Mouse (Mus musculus): ENCODE results near the gene Klhl8.
"Not testable (repeated sequence)": the region's sequence is repeated elsewhere in the genome, so short reads cannot be mapped to it uniquely, and the experiment has no call there.

Klhl8 gene

GRCm38 (mm10) chr5:103910748-103911409, at the start of gene Klhl8:
Gene Klhl8 (minus strand): TSS chr5:103911259.
- in situ Hi-C loops (cut with MboI; ENCODE audit: low sequenced_read_pairs) = no loop called here

DNA sequence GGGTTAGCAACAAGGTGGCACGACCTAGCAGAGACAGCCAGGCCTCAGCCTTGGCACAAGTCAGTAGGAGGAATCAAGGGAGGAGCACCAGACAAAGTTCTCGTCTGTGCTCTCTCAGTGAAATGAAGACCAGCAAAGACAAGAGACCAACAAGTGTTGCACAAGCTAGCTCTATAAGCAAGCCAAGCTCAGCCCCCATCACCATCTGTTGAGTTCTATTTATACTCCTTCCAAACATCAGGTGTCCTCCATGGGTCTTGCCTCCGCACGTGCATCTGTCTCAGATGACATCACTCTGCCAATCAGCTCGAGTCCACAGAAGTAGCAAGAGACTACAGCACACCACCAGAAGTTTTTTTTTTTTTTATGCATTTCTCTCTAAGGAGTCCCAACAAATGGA, 43.6 kb upstream of the Klhl8 start:
- in situ Hi-C loops (cut with MboI; ENCODE audit: low sequenced_read_pairs) = no loop called here

GRCm38 (mm10) chr5:103953135-103954083, 42.4 kb upstream of the Klhl8 start:
- in situ Hi-C loops (cut with MboI; ENCODE audit: low sequenced_read_pairs) = no loop called here

DNA sequence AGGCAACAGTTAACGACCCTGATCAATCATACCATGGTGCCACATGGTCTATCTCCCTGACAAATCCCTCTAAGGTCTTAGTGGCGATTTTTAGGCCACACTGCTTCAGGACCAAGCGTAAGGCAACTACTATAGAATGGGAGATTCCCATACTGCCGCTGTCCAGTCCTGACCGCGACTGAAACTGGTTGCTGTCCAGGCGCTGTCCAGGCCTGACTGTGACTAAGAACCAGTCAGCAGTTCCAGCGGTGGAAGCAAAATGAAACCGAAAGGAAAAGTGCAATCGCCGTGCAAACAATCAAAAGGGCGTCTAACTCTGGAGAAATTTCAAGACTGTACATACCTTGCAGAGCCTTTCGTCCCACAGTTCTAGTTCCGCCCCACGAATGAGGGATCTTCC, 39.1 kb upstream of the Klhl8 start:
- in situ Hi-C loops (cut with MboI; ENCODE audit: low sequenced_read_pairs) = not testable (repeated sequence)

- in situ Hi-C loops (cut with MboI; ENCODE audit: low sequenced_read_pairs) = no loop called here
These were observed 32.1 kb upstream of the Klhl8 start for GRCm38 (mm10) chr5:103943183-103943582.

GRCm38 (mm10) chr5:103939856-103940255, 28.8 kb upstream of the Klhl8 start:
- in situ Hi-C loops (cut with MboI; ENCODE audit: low sequenced_read_pairs) = no loop called here

DNA sequence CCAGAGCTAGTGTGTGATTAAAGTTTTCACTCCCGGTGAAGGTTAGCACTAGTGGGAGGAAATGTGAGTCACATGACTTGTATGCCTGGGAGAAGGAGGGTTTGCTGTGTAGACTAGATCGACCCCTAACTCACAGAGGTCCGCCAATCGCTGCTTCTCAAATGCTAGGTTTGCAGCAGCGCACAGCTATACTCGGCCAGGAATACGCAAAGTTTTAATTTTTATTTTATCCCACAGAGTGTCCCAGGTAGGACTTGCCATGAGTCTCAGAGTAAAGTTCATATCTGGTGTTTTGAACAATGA, 28.2 kb upstream of the Klhl8 start:
- in situ Hi-C loops (cut with MboI; ENCODE audit: low sequenced_read_pairs) = no loop called here

GRCm38 (mm10) chr5:103938547-103939349, 27.7 kb upstream of the Klhl8 start:
- in situ Hi-C loops (cut with MboI; ENCODE audit: low sequenced_read_pairs) = no loop called here

DNA sequence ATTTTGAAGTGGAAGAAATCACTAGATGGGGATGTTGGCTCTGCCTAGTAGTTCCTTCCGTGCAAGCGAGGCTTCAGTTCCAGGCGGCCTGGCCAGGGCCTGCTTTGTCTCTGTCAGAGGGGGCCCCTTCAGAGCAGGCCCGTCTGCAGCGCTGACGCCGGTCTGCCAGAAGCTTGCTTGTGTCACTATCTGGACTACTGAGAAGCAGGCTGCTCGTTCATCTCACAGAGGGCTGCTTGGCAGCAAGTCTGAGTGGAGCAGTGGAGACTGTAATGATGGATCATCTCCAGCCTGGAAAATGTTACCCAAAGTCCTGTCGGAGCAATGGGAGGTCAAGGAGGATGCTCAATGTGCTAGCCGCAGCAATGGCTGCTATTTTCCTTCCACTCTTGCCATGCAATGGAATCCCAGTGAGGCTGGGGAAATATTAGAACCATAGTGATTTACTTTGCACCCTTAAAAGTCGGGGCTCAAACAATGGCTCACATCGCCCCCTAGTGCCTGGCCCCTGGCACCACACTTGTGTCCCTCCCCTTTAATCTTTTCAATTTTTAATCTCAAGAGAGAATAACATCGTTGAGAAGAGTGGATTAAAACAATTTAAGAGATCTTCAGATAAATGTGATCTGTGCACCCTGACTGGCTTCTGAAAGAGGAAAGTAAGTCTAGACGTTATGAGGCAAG, 26.0 kb upstream of the Klhl8 start:
- in situ Hi-C loops (cut with MboI; ENCODE audit: low sequenced_read_pairs) = no loop called here

DNA sequence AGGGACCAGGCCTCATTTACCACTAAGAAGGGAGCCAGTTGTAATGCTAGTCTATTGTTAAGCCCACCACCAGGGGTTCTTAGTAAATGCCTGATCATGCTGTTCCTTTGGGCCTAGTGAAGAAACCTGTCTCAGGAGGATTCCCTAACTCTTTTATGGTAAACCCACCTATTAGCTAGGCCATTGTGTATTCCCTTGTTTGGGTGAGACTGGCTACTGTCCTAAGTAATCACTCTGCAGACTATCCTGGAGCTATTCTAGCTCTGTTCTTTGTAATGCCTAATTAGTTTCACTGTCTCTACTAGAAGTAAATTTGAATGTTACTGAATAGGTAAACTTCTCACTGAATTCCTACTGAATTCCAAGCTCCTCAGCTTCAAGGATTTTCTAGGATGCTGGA, 20.9 kb upstream of the Klhl8 start:
- in situ Hi-C loops (cut with MboI; ENCODE audit: low sequenced_read_pairs) = not testable (repeated sequence)

- in situ Hi-C loops (cut with MboI; ENCODE audit: low sequenced_read_pairs) = no loop called here
These were observed 19.5 kb upstream of the Klhl8 start for GRCm38 (mm10) chr5:103930511-103930910.

DNA sequence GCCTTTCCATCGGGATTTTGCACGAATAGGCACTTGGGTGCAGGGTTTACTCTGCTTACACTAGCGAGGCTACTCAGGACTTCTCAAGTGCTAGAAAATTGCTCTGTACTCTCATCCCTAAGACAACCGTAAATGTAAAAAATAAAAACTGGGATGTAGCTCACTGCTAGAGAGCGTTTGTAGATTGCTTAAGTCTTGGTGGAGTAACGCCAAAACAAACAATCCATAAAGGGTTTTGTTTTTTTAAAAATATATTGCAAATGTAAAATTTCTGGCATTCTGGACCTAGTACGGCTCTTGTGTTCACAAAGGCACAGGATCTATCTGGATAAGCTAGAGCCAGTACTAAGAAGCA, 17.1 kb upstream of the Klhl8 start:
- in situ Hi-C loops (cut with MboI; ENCODE audit: low sequenced_read_pairs) = no loop called here

DNA sequence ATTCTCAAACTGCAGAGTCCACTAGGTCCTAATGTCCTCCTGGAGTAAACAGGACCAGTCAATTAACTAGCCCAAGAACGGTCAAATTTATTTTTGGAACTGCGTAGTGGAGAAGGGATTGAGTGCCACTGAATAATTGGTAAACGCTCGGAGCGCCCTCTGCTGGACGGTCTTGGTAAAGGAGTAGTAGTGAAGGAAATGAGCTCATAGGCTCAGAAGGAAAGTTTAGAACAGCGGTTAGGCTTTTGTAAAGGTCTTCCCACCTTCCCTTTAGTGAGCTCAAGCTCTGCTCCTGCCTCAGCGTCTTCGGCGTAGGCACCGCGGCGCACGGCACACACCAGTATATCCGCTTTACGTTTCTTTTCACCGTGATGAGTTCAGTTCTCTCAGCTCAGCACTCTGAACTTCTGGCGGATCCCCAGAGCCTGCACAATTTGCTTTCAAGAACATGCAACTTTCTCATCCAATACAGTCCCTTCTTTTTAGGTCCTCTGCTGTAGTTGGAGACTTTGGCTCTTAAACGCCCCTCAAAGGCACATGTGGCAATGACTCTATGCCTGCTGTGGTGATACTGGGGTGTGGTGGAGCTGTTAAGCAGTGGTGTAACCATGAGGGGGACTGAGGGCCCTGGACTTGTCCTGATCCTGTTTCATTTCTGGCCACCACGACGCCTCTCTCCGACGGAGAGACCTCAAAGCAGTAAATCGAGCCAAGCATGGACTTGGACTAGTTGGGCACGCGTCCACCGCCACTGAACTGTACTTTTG, 16.6 kb upstream of the Klhl8 start:
- in situ Hi-C loops (cut with MboI; ENCODE audit: low sequenced_read_pairs) = no loop called here

- in situ Hi-C loops (cut with MboI; ENCODE audit: low sequenced_read_pairs) = no loop called here
These were observed 15.3 kb upstream of the Klhl8 start for GRCm38 (mm10) chr5:103926398-103926797.

- in situ Hi-C loops (cut with MboI; ENCODE audit: low sequenced_read_pairs) = no loop called here
These were observed 12.7 kb upstream of the Klhl8 start for GRCm38 (mm10) chr5:103923755-103924154.

- in situ Hi-C loops (cut with MboI; ENCODE audit: low sequenced_read_pairs) = no loop called here
These were observed 12.0 kb upstream of the Klhl8 start for GRCm38 (mm10) chr5:103923101-103923500.

GRCm38 (mm10) chr5:103922436-103922835, 11.4 kb upstream of the Klhl8 start:
- in situ Hi-C loops (cut with MboI; ENCODE audit: low sequenced_read_pairs) = no loop called here

DNA sequence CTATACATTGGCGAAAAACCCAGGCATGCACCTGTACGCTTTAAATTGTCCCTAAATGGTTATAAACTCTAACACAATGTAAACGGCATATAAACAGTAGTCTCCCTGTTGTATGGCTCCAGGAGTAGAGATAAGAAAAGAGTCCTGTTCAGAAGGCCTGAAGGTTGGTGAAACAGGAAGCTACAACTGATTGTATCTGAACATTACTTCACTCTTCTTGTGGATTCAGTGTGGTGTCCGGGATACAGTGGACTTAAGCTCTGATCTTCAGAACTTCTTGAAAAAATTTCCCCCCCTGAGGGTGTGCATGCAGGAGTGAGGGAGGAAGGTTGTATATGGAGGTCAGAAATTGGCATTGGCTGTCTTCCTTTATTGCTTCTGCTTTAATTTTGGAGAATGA, 8.4 kb upstream of the Klhl8 start:
- in situ Hi-C loops (cut with MboI; ENCODE audit: low sequenced_read_pairs) = no loop called here

DNA sequence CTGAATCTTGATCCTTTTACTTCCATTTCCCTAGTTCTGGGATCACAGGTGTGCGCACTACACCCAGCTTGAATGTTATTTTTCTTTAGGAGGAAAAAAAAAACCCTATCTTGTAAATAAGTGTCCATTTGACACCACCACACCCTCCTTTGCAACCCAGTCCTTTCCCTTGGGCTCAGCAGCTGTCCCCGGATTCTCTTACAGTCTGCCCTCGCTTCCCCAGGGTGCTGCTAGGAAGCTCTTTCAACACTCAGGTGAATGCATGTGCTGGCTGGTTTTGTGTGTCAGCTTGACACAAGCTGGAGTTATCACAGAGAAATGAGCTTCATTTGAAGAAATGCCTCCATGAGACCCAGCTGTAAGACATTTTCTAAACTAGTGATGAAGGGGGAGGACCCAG, 7.2 kb upstream of the Klhl8 start:
- in situ Hi-C loops (cut with MboI; ENCODE audit: low sequenced_read_pairs) = no loop called here

DNA sequence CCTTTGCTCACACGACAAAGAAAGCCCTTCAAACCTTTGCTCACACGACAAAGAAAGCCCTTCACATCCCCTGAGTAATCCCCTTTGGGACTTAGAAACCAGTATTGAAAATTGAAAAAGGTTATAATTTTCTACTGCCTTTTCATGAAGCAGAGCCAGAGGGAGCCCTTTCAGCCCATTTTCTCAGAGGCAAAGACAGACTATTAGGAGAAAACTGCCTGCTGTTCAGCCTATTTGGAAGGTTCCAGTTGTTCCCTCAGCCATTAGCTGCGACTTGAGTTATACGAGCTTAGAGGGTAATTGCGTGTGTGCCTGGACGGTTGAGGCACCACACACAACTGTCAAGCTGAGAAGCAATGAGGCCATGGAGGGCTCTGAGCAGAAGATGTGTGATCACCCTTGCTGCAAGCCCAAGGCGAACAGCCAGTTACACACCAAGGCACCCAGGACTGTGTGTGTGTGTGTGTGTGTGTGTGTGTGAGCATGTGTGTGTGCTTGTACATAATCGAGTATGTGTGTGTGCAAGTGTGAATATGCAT, 6.4 kb upstream of the Klhl8 start:
- in situ Hi-C loops (cut with MboI; ENCODE audit: low sequenced_read_pairs) = no loop called here
